Mouse (Mus musculus) midbrain, embryonic 10.5 days (tissue): ENCODE data around the gene Otud5. TPM values are rescaled to one million over a fixed set of nuclear protein-coding genes. Genes with fewer than 3 reads are reported as not detected.
"Not testable (repeated sequence)": the region's sequence is repeated elsewhere in the genome, so short reads cannot be mapped to it uniquely, and the experiment has no call there.

Experiments used
- DNase-seq: peaks from one replicate; pipeline ENCODE4 v3.0.0-alpha.2; 2017; ENCODE audit warnings: low spot score
- H3K27ac ChIP-seq: fragments of 300-500 bp; sonication (generic); replicated peaks from 2 replicates; pipeline ENCODE4 v1.5.1; 2016; ENCODE audit warnings: mild to moderate bottlenecking
- H3K27me3 ChIP-seq: fragments of 300-500 bp; sonication (generic); 2 replicates; pipeline ENCODE4 v1.6.1; 2016; ENCODE audit warnings: low read depth, mild to moderate bottlenecking; ENCODE audit not compliant: poor library complexity, severe bottlenecking
- H3K36me3 ChIP-seq: fragments of 300-500 bp; sonication (generic); 2 replicates; pipeline ENCODE4 v1.6.1; 2016; ENCODE audit warnings: mild to moderate bottlenecking, moderate library complexity
- H3K4me1 ChIP-seq: fragments of 300-500 bp; sonication (generic); 2 replicates; pipeline ENCODE4 v1.6.1; 2016
- H3K4me3 ChIP-seq: fragments of 300-500 bp; sonication (generic); 2 replicates; pipeline ENCODE4 v1.5.1; 2016; ENCODE audit warnings: mild to moderate bottlenecking, moderate library complexity
- H3K9me3 ChIP-seq: fragments of 300-500 bp; sonication (generic); replicated peaks from 2 replicates; pipeline ENCODE4 v1.6.1; 2016; ENCODE audit warnings: mild to moderate bottlenecking
- WGBS: fragments of 180-500 bp; shearing (Covaris S2); methylation state at CpG from one replicate; pipeline ENCODE4 v1.1.7; 2016; 5-methylcytosine and 5-hydroxymethylcytosine counted together
- polyA plus RNA-seq: library from polyadenylated mRNA; unstranded; fragments of >200 nt; fragmentation: Nextera tagmentation; extraction: Ambion mirVana; gene quantifications from 2 replicates; pipeline ENCODE4 v1.2.1, GENCODE M21; 2016

The Otud5 gene
- polyA plus RNA-seq: 40.7 and 45.1 TPM in 2 replicates

DNA sequence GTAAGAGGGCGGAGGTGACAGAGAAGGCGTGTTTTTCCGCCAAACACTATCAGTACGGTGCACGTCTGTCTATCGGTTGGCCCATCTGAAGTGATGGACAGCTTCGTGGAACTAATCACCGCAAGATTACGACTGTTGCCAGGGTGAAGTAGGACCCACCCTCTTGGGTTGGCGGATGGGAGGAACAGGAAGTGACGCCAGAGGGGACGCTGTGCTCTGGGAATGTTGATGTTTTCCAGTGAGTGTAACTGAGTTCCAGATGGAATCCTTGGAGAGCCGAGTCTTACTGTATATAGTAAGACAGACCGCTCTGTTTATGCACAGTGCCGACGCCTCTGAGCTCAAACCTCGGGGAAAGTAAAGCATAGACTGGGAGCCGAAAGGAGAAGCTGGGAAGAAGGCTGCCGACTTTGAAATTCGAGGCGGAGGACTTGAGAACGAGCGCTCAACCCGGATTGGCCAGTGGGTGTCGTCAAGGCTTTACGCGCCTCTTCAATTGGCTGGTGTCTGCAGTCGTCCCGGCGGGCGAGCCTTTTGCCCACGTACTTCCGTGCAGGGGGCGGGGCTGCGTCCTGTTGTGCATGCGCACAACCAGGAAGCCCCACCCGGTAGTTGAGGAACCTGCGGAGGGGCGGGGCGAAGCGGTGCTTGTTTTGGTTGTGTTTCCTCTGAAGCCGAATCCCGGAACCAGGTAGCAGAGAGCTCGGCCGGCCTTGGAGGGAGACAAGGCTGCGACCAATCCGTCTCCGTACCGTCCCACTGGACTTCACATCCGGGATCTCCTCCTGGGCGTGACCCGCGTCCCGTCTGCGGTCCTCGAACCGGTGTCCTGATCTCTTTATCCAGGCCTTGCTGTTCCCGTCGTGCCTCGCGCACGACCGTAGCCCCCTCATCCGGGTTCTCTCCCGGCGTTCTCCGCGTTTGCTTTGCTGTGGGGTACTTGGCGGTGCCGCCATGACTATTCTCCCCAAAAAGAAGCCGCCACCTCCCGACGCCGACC is at the start of gene Otud5:
Gene Otud5, plus strand, starts transcription at position 202 of the 1,000 bp plus-strand sequence.
- Histone ChIP-seq H3K9me3 (peaks cover 10% of the 10 kb centered on the region), H3K27me3 (no peaks in the 10 kb centered on the region), H3K27ac (peak within 1 kb of the TSS; percentile 88), H3K4me1 (peaks cover 14% of the 10 kb centered on the region), H3K36me3 (peaks cover 6% of the 10 kb centered on the region; the same call in 1 of the 2 replicates), H3K4me3 (peak within 1 kb of the TSS; percentile 88)
- 18% methylated on average over 74 of the region's 74 CpGs for WGBS
- DNase-seq: peak; percentile 93

DNA sequence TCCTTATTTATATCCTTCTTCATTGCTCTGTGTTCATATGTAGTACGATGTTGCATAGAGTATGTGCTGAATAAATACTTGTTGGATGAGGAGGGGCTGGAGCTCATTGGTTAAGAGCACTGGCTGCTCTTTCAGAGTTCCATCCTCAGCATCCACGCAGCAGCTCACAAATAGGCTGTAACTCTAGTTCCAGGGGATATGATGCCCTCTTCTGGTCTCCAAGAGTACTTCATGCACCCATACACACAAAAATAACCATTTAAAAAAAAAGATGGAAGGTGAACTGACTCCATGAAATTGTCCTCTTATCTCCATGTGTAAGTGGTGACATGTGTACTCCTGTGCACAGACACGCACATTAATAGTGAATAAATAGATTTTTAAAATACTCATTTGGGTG is 47.8 kb upstream of the Otud5 start:
- Histone ChIP-seq H3K4me1 (peaks cover 5% of the 10 kb centered on the region), H3K36me3 (peaks cover 4% of the 10 kb centered on the region; the same call in 1 of the 2 replicates), H3K27ac (no peak overlapping the region), H3K9me3 (no peaks in the 10 kb centered on the region), H3K4me3 (no peak overlapping the region), H3K27me3 (no peaks in the 10 kb centered on the region)
- DNase-seq: no peak
- WGBS: 51% methylated on average over 3 of the region's 3 CpGs

DNA sequence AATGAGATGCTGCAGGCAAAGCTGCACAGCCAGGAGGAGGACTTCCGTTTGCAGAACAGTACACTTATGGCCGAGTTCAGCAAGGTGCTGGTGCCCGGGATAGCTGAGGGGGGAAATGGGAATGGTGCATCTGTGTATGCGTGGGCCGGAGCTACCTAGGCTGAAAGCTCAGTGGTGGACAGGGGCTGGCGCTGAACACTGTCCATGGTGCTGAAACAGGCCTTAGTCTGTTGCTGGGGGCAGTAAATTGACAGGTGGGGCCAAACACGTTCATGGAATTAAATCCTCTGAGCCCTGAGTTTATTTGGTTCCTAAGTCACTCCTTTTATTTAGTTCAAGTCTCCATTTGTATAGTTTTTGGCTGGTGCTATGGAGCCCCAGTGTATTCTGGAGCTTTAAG is 46.1 kb upstream of the Otud5 start:
- Histone ChIP-seq H3K36me3 (peaks cover 16% of the 10 kb centered on the region), H3K27me3 (no peaks in the 10 kb centered on the region), H3K4me3 (no peak overlapping the region), H3K4me1 (peaks cover 5% of the 10 kb centered on the region), H3K27ac (no peak overlapping the region), H3K9me3 (no peaks in the 10 kb centered on the region)
- WGBS: 40% methylated on average over 7 of the region's 7 CpGs
- DNase-seq: no peak

DNA sequence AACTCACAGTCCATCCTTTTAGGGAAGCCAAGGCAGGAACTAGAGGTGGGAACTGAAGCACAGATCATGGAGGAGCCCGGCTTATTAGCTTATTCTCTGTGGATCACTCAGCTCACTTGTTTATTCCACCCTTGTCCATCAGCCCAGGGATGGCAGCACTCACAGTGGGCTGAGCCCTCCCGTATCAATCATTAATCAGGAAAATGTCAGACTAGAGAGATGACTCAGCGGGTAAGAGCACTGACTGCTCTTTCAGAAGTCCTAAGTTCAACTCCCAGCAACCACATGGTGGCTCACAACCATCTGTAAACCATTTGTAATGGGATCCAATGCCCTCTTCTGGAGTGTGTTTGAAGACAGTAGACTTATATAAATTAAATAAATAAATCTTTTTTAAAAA is 43.8 kb upstream of the Otud5 start:
- Histone ChIP-seq H3K9me3 (no peaks in the 10 kb centered on the region), H3K36me3 (peaks cover 36% of the 10 kb centered on the region), H3K27ac (no peak overlapping the region), H3K4me1 (no peaks in the 10 kb centered on the region), H3K27me3 (no peaks in the 10 kb centered on the region), H3K4me3 (no peak overlapping the region)
- DNase-seq: no peak
- 93% methylated on average over 3 of the region's 3 CpGs for WGBS

DNA sequence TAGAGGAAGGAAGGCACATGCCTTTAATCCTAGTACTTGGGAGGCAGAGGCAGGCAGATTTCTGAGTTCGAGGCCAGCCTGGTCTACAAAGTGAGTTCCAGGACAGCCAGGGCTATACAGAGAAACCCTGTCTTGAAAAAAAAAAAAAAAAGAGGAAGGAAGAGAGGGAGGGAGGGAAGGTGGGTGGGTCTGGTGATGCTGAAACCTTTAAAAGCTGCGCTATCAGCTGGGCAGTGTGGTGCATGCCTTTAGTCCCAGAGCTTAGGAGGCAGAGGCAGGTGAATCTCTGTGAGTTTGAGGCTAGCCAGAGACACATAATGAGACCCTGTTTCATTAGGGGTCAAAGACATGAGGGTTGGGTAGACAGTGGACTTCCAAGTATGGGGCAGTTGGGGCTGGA is 39.0 kb upstream of the Otud5 start:
- H3K36me3 ChIP-seq: peaks cover 68% of the 10 kb centered on the region
- not testable (repeated sequence) for H3K27ac ChIP-seq, H3K9me3 ChIP-seq, H3K27me3 ChIP-seq, H3K4me3 ChIP-seq, H3K4me1 ChIP-seq, DNase-seq
- 79% methylated on average over 2 of the region's 2 CpGs for WGBS

DNA sequence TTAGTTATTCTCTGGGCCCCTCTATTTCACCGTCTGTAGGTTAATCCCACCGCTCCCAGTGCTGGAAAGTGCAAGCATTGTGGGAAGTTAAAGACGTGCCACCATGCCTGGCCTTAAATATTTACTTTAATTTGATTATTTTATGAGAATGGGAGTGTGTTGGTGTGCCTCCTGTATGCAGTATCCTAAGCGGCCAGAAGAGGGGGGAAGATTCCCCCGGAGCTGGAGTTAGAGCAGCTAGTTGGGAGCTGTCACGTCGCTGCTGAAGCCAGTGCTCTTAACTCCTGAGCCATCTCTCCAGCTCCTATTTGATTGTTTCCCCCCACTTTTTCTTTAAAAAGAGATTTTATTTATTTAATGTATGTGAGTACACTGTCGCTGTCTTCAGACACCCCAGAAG is 26.1 kb upstream of the Otud5 start:
- peaks cover 86% of the 10 kb centered on the region for H3K36me3 ChIP-seq
- 58% methylated on average over 8 of the region's 8 CpGs for WGBS
- peak; percentile 17 for DNase-seq

DNA sequence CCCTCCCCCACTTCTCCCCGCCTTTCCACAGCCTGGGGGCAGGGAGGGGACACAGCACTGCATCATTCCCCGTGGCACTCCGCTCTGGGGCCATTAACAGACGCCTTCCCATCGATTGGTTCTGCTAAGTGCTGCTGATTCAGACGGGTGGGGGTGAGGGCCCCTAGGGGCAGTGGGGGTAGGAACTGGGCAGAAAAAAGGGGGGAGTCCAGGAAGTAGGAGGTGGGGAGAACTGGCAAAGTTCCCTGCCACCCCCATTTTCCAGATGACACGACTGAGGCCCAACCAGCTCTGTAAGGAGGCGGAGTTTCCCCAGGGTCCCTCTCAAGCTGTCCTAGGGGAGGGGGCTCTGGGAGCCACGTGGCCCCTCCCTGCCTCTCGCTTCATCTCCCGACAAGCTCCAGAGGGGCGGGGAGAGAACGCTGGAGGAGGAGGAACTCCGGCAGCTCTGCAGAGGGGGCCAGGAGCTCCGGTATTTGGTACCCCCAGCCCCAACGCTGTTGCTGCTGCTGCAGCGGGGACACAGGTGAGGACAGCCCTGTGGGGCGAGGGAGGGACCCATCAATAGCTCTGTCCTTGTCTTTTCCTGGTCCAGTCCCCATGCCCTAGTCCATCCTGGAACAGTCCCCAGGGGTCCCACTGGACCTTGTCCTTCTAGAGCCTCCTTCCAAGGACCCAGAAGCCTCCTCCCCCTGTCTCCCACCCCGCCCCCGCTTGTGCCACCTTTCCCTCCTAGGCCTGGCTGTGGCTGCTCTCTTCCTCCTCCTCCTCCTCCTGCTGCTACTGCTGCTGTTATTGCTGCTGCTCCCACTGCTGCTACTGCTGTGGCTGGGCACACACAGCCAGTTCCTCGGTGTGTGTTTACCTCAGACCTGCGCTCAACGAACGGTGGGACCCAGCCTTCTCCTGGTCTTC is 19.0 kb upstream of the Otud5 start, which contains the start of gene Kcnd1:
Gene Kcnd1, plus strand, starts transcription at position 425 of the 915 bp plus-strand sequence.
- DNase-seq: no peak
- no peaks in the 10 kb centered on the region for H3K27me3 ChIP-seq
- H3K4me3 ChIP-seq: peak within 1 kb of the TSS; percentile 45
- peaks cover 12% of the 10 kb centered on the region for H3K4me1 ChIP-seq
- no peak within 1 kb of the TSS for H3K27ac ChIP-seq
- 21% methylated on average over 22 of the region's 24 CpGs for WGBS
- peaks cover 28% of the 10 kb centered on the region for H3K36me3 ChIP-seq
- peaks cover 27% of the 10 kb centered on the region for H3K9me3 ChIP-seq

More for the DNA sequence above, 26.1 kb upstream of the Otud5 start:
- H3K27ac ChIP-seq, H3K4me3 ChIP-seq, H3K27me3 ChIP-seq, H3K4me1 ChIP-seq: not testable (repeated sequence)
- peaks cover 12% of the 10 kb centered on the region; the same call in 1 of the 2 replicates for H3K9me3 ChIP-seq

DNA sequence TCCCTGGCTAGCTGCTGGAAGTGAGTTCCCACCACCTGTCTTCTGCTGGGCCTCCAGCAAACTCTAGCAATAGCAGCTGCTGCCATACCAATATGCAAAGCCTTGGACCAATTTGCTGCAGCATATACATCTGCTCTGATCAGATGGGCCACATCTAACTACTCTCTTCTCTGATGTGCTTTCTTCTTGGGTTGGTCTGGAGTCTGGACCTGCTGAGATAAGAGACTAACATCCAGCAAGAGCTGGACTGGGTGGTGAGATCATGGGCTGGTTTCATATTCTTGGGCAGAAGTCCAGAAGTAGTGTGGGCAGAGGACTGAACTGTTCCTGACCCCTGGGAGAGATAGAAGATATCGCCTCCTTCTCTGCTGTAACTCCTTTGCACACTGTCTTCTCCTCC is 4.0 kb upstream of the Otud5 start:
- 100% methylated on average over 1 of the region's 1 CpGs for WGBS
- no peak for DNase-seq
- no peak overlapping the region for H3K4me3 ChIP-seq

DNA sequence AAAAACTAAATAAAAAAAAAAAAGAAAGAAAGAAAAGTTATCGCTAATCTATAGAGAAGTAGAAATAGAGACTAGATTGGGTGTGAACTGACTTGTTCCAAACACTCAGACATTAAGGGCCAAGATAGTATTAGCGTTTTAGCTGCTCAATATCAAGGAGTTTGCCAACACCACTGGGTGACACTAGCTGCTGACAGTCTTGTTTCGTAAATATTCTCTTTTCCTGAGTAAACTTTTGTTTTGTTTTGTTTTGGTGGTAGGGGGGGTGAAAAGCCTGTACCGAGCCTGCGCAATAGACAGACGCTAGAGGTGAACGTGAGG is 362 bp upstream of the Otud5 start:
- H3K27ac ChIP-seq: 0 out of 2 replicates have a peak overlapping the region, but pooled peaks have one; percentile 50
- peaks cover 10% of the 10 kb centered on the region for H3K9me3 ChIP-seq
- 16% methylated on average over 7 of the region's 7 CpGs for WGBS
- no peaks in the 10 kb centered on the region for H3K27me3 ChIP-seq
- DNase-seq: no peak
- H3K36me3 ChIP-seq: peaks cover 6% of the 10 kb centered on the region; the same call in 1 of the 2 replicates
- H3K4me1 ChIP-seq: peaks cover 14% of the 10 kb centered on the region
- peak overlapping the region; percentile 88 for H3K4me3 ChIP-seq

More for the DNA sequence above, 4.0 kb upstream of the Otud5 start:
- Histone ChIP-seq H3K27me3 (no peaks in the 10 kb centered on the region), H3K9me3 (peaks cover 7% of the 10 kb centered on the region), H3K27ac (no peak overlapping the region), H3K36me3 (no peaks in the 10 kb centered on the region), H3K4me1 (no peaks in the 10 kb centered on the region)

DNA sequence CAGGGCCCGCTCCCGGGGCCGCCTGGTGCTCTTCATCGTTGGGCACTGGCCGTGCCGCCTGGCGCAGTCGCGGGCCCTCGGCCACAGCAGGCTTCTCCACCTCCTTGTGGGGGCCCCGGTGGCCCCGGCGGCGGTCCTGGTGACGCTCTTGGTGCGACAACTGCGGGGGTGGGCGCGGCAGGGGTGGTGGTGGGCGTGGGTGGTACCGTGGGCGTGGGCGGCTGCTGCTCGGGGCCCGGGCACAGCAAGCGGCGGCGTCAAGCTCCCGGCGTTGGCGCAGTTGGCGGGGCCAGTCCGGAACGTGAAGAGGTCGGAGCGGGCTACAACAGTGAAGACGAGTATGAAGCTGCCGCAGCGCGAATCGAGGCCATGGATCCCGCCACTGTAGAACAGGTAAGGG is 1.2 kb downstream of the Otud5 start:
- Histone ChIP-seq H3K27ac (peak overlapping the region; percentile 88), H3K36me3 (peaks cover 6% of the 10 kb centered on the region; the same call in 1 of the 2 replicates), H3K27me3 (no peaks in the 10 kb centered on the region), H3K4me3 (peak overlapping the region; percentile 88), H3K9me3 (peaks cover 10% of the 10 kb centered on the region), H3K4me1 (peaks cover 14% of the 10 kb centered on the region)
- DNase-seq: peak; percentile 12
- WGBS: 16% methylated on average over 42 of the region's 42 CpGs

DNA sequence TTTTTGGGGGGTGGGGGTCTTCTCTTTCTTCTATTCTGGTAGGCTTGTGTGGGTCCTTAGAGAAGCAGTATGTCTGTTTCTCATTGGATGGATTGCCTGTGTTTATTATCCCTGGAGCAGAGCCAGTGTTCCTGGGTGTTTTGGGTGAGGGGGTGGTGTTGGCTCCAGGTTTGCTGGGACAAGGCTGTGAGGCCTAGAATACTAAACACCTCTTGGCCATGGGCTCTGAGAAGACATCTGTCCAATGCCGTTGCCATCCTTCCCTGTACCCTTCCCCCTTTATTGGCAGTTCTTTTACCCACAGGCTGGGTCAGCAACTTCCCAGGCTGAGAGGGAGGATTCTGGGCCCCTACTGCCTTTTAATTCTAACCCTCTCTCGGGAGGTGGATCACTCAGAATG is 6.7 kb downstream of the Otud5 start:
- Histone ChIP-seq H3K9me3 (no peaks in the 10 kb centered on the region), H3K36me3 (peaks cover 41% of the 10 kb centered on the region), H3K4me3 (no peak overlapping the region), H3K27me3 (no peaks in the 10 kb centered on the region), H3K27ac (no peak overlapping the region), H3K4me1 (peaks cover 12% of the 10 kb centered on the region)
- 89% methylated on average over 2 of the region's 2 CpGs for WGBS
- DNase-seq: no peak

DNA sequence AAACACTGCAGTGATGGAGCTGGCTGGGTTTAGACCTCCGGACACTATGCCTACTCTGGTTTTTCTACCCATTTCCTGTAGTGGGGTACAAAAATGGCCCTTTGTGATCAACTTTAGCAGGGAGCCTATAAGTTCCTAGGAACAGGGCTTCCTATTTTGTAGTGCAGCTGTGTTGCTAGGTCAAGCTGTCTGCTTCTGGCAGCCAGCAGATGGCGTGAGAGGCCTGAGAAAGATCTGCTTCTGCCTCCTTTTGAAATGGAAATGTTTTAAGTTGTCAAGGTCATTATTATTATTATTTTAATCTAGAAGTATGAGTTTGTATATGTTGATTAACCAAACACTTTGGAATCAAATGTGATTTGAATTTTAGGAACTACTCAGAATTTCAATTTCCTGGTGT is 13.4 kb downstream of the Otud5 start:
- DNase-seq: peak; percentile 15
- H3K4me1 ChIP-seq: no peaks in the 10 kb centered on the region
- no peak overlapping the region for H3K4me3 ChIP-seq
- peaks cover 60% of the 10 kb centered on the region for H3K36me3 ChIP-seq
- no peak overlapping the region for H3K27ac ChIP-seq
- 0 out of 2 replicates have a peak, but pooled peaks cover 3% of the 10 kb centered on the region for H3K9me3 ChIP-seq
- H3K27me3 ChIP-seq: no peaks in the 10 kb centered on the region
- WGBS: 54% methylated on average over 2 of the region's 2 CpGs
